Mouse (Mus musculus) hindbrain, postnatal 0 days (tissue): ENCODE data around the gene B4galt5. TPM values are rescaled to one million over a fixed set of nuclear protein-coding genes. Genes with fewer than 3 reads are reported as not detected.

Experiments
- ATAC-seq: fragments of 200-750 bp; cut with Nextera tagmentation; 2 replicates; pipeline ENCODE4 v1.8.0; 2017; ENCODE audit warnings: mild to moderate bottlenecking, moderate TSS enrichment, moderate library complexity
- DNase-seq: peaks from one replicate; pipeline ENCODE4 v3.0.0-alpha.2; 2015; ENCODE audit warnings: low spot score
- H3K27ac ChIP-seq: fragments of 300-500 bp; sonication (generic); 2 replicates; pipeline ENCODE4 v1.5.1; 2014; ENCODE audit warnings: mild to moderate bottlenecking
- H3K27me3 ChIP-seq: fragments of 300-500 bp; sonication (generic); 2 replicates; pipeline ENCODE4 v1.6.1; 2014; ENCODE audit warnings: low read length, mixed read lengths; ENCODE audit not compliant: insufficient read depth
- H3K36me3 ChIP-seq: fragments of 300-500 bp; sonication (generic); 2 replicates; pipeline ENCODE4 v1.6.1; 2014; ENCODE audit warnings: low read length, mixed read lengths; ENCODE audit not compliant: insufficient read depth
- H3K4me1 ChIP-seq: fragments of 300-500 bp; sonication (generic); 2 replicates; pipeline ENCODE4 v1.6.1; 2014; ENCODE audit warnings: antibody characterized with exemption, low read length, mixed read lengths; ENCODE audit not compliant: insufficient read depth
- H3K4me2 ChIP-seq: fragments of 300-500 bp; sonication (generic); 2 replicates; pipeline ENCODE4 v1.6.1; 2014; ENCODE audit warnings: low read depth, mild to moderate bottlenecking, low read length, moderate library complexity, mixed read lengths
- H3K4me3 ChIP-seq: fragments of 300-500 bp; sonication (generic); 2 replicates; pipeline ENCODE4 v1.5.1; 2014; ENCODE audit warnings: low read length
- H3K9ac ChIP-seq: fragments of 300-500 bp; sonication (generic); replicated peaks from 2 replicates; pipeline ENCODE4 v1.6.1; 2014; ENCODE audit warnings: mild to moderate bottlenecking, low read length, moderate library complexity, mixed read lengths
- H3K9me3 ChIP-seq: fragments of 300-500 bp; sonication (generic); 2 replicates; pipeline ENCODE4 v1.6.1; 2016; ENCODE audit warnings: low read length, mixed read lengths
- CTCF ChIP-seq: IDR thresholded peaks from 2 replicates; pipeline ENCODE4 v1.5.1; 2016; ENCODE audit warnings: antibody characterized with exemption, control low read depth, low read depth
- WGBS: fragments of 180-500 bp; shearing (Covaris S2); extraction: QIAGEN DNeasy Blood & Tissue Kit; methylation state at CpG from one replicate; pipeline ENCODE4 v1.1.7; 2014; 5-methylcytosine and 5-hydroxymethylcytosine counted together
- polyA plus RNA-seq: library from polyadenylated mRNA; unstranded; fragments of >200 nt; fragmentation: Nextera tagmentation; extraction: Ambion mirVana; gene quantifications from 2 replicates; pipeline ENCODE4 v1.2.1, GENCODE M21; 2015
- total RNA-seq: library from RNA; depleted of rRNA; stranded (reverse); fragments of >200 nt; gene quantifications from 2 replicates; pipeline ENCODE4 v1.2.3, GENCODE M21; 2014

B4galt5 gene
- total and polyA plus RNA-seq, 2 experiments from 2014 or later: 31.5 to 67.5 TPM

GRCm38 (mm10) chr2:167326582-167326981 is 22.4 kb downstream of the B4galt5 start:
- Histone ChIP-seq H3K9ac (no peak overlapping the region), H3K27me3 (no peaks in the 10 kb centered on the region), H3K4me2 (no peak overlapping the region), H3K27ac (no peak overlapping the region), H3K4me3 (no peak overlapping the region), H3K9me3 (no peaks in the 10 kb centered on the region), H3K36me3 (no peaks in the 10 kb centered on the region), H3K4me1 (peaks cover 11% of the 10 kb centered on the region)
- 56% methylated on average over 9 of the region's 9 CpGs for WGBS
- DNase-seq: peak; percentile 48
- TF ChIP-seq CTCF: no peak
- no peak for ATAC-seq

- H3K9me3 ChIP-seq: no peaks in the 10 kb centered on the region
- H3K4me2 ChIP-seq: no peak overlapping the region
- no peak overlapping the region for H3K4me3 ChIP-seq
- no peaks in the 10 kb centered on the region for H3K36me3 ChIP-seq
- H3K4me1 ChIP-seq: no peaks in the 10 kb centered on the region; the same call in 1 of the 2 replicates
- ATAC-seq: no peak
- no peak for DNase-seq
- H3K27me3 ChIP-seq: no peaks in the 10 kb centered on the region
- WGBS: 60% methylated on average over 10 of the region's 10 CpGs
- H3K9ac ChIP-seq: no peak overlapping the region
- no peak for TF ChIP-seq CTCF
- no peak overlapping the region for H3K27ac ChIP-seq
Measured at GRCm38 (mm10) chr2:167324151-167324930, 24.6 kb downstream of the B4galt5 start.

GRCm38 (mm10) chr2:167323116-167323515 is 25.9 kb downstream of the B4galt5 start:
- DNase-seq (no peak), ATAC-seq (no peak)
- no peaks in the 10 kb centered on the region for H3K9me3 ChIP-seq
- H3K9ac ChIP-seq: no peak overlapping the region
- H3K4me1 ChIP-seq: no peaks in the 10 kb centered on the region; the same call in 1 of the 2 replicates
- no peak overlapping the region for H3K4me2 ChIP-seq
- H3K4me3 ChIP-seq: no peak overlapping the region
- no peak overlapping the region for H3K27ac ChIP-seq
- H3K36me3 ChIP-seq: no peaks in the 10 kb centered on the region
- WGBS: 58% methylated on average over 3 of the region's 3 CpGs
- no peaks in the 10 kb centered on the region for H3K27me3 ChIP-seq
- no peak for TF ChIP-seq CTCF

GRCm38 (mm10) chr2:167321372-167321771 is 27.6 kb downstream of the B4galt5 start:
- Histone ChIP-seq H3K36me3 (no peaks in the 10 kb centered on the region), H3K9ac (no peak overlapping the region), H3K4me2 (no peak overlapping the region), H3K9me3 (no peaks in the 10 kb centered on the region), H3K4me3 (no peak overlapping the region), H3K4me1 (peaks cover 2% of the 10 kb centered on the region), H3K27ac (no peak overlapping the region), H3K27me3 (no peaks in the 10 kb centered on the region)
- no peak for TF ChIP-seq CTCF
- ATAC-seq: no peak
- 90% methylated on average over 8 of the region's 8 CpGs for WGBS
- DNase-seq: no peak

GRCm38 (mm10) chr2:167318981-167319380 is 30.0 kb downstream of the B4galt5 start:
- WGBS: 56% methylated on average over 5 of the region's 5 CpGs
- DNase-seq: no peak
- Histone ChIP-seq H3K9ac (no peak overlapping the region), H3K4me3 (no peak overlapping the region), H3K36me3 (no peaks in the 10 kb centered on the region), H3K4me2 (no peak overlapping the region), H3K27me3 (no peaks in the 10 kb centered on the region), H3K27ac (no peak overlapping the region), H3K4me1 (peaks cover 22% of the 10 kb centered on the region), H3K9me3 (no peaks in the 10 kb centered on the region)
- ATAC-seq: no peak
- TF ChIP-seq CTCF: no peak

GRCm38 (mm10) chr2:167316724-167317187 is 32.2 kb downstream of the B4galt5 start:
- ATAC-seq: peak; percentile 67

GRCm38 (mm10) chr2:167314491-167314890 is 34.5 kb downstream of the B4galt5 start:
- H3K27ac ChIP-seq: peak overlapping the region; percentile 65
- WGBS: 76% methylated on average over 8 of the region's 8 CpGs
- no peak overlapping the region for H3K4me3 ChIP-seq
- no peak for ATAC-seq
- no peak for TF ChIP-seq CTCF
- H3K9ac ChIP-seq: no peak overlapping the region
- H3K36me3 ChIP-seq: no peaks in the 10 kb centered on the region
- H3K4me2 ChIP-seq: no peak overlapping the region
- no peak for DNase-seq
- no peaks in the 10 kb centered on the region for H3K9me3 ChIP-seq
- no peaks in the 10 kb centered on the region for H3K27me3 ChIP-seq
- H3K4me1 ChIP-seq: peaks cover 25% of the 10 kb centered on the region

More at GRCm38 (mm10) chr2:167316724-167317187, 32.2 kb downstream of the B4galt5 start:
- Histone ChIP-seq H3K27ac (peak overlapping the region; percentile 36; the same call in 1 of the 2 replicates), H3K4me1 (peaks cover 25% of the 10 kb centered on the region), H3K9me3 (no peaks in the 10 kb centered on the region), H3K4me3 (no peak overlapping the region), H3K4me2 (no peak overlapping the region), H3K36me3 (no peaks in the 10 kb centered on the region), H3K9ac (no peak overlapping the region), H3K27me3 (no peaks in the 10 kb centered on the region)
- peak; percentile 62 for DNase-seq
- TF ChIP-seq CTCF: no peak
- WGBS: 32% methylated on average over 3 of the region's 3 CpGs
